Mouse (Mus musculus): ENCODE data around the gene H2-DMb2.

DNA sequence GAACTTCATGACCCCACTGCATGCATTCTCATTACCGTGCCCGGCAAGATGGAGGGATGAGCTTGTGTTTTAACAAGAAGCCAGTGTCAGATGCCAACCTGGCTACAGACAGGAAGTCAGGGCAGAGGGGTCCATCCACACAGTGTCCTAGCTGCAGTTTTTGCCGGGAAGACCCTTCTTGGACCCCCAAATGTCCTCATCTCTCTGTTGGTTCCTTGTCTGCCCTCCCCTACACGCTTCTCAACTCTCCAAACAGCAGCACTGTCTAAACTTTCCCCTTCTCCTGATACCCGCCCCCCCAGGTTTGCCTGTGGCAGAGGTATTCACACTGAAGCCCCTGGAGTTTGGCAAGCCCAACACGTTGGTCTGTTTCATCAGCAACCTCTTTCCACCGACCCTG, 5.5 kb upstream of the H2-DMb2 start:
- TF ChIP-seq POLR2A (IDR thresholded peaks at IDR 0.05; ENCODE audit: borderline replicate concordance, extremely low read depth, insufficient read depth, insufficient read length, poor library complexity, severe bottlenecking) = no peak
- no peak for TF ChIP-seq CTCF (IDR thresholded peaks at IDR 0.05; ENCODE audit: borderline replicate concordance, extremely low read depth, insufficient read depth, insufficient read length)
